Comparison of ENCODE assay signal across 26 mouse cellular contexts in genomic region chr3:39322225-39322624, GRCm38 (mm10).
DNase-seq lines count a peak whose midpoint lies in the region; ATAC-seq lines count a peak whose summit lies in the region.
"Had no signal": no experiment of that assay in that cellular context is flagged by ENCODE, and none has a peak within 500 bp of the region (broad histone marks: within the 10 kb centered on the region; RNA-seq: fewer than 3 reads in every experiment).

No protein-coding gene starts in this region.

- H3K4me2 ChIP-seq in neural tube, embryonic 15.5 days, result no peak overlapping the region
- H3K4me2 ChIP-seq: limb, embryonic 12.5 days; liver, embryonic 15.5 days; lung, embryonic 15.5 days; neural tube, embryonic 12.5 days had no signal

- ATAC-seq in neural tube, embryonic 15.5 days (ENCODE audit: low FRiP score), result no peak
- ATAC-seq: forebrain, embryonic 16.5 days; intestine, postnatal 0 days had no signal

- DNase-seq in heart, embryonic 10.5 days (ENCODE audit: low spot score), result no peak
- no peak for DNase-seq in heart, postnatal 36 days
- peak; percentile 65 for DNase-seq in neural tube, embryonic 10.5 days (ENCODE audit: extremely low spot score, low spot score)
- peak; percentile 62 for DNase-seq in forelimb bud, embryonic 11.5 days (ENCODE audit: low read depth, low spot score)
- DNase-seq in yolk sac, embryonic 10.5 days (ENCODE audit: low spot score), result peak; percentile 29
- no peak for DNase-seq in cerebellum, postnatal 4 days (ENCODE audit: low spot score in 2 of 2)
- DNase-seq in adrenal gland, postnatal 25 days, result no peak
- DNase-seq: adrenal gland, adult 8-10 months; cerebellum, adult 9-10 months; cerebellum, postnatal 36 days; gastrocnemius, postnatal 14 days; kidney, postnatal 10 days; layer of hippocampus, adult 9-11 months; midbrain, embryonic 14.5 days; right cerebral cortex, postnatal 14 days; thymus, postnatal 4 days had no signal

- H3K27ac ChIP-seq in heart, embryonic 10.5 days, result 0 out of 2 replicates have a peak overlapping the region, but pooled peaks have one; percentile 8
- no peak overlapping the region for H3K27ac ChIP-seq in neural tube, embryonic 15.5 days (replicated peaks)
- H3K27ac ChIP-seq: limb, embryonic 12.5 days; liver, embryonic 15.5 days; lung, embryonic 15.5 days; neural tube, embryonic 12.5 days had no signal

- no peaks in the 10 kb centered on the region for H3K36me3 ChIP-seq in heart, embryonic 10.5 days
- H3K36me3 ChIP-seq in neural tube, embryonic 15.5 days, result no peaks in the 10 kb centered on the region
- H3K36me3 ChIP-seq: G1E; limb, embryonic 12.5 days; liver, embryonic 15.5 days; lung, embryonic 15.5 days; neural tube, embryonic 12.5 days had no signal

- intact Hi-C loops in heart, postnatal 36 days (cut with DNase I), result no loop called here

- H3K9me3 ChIP-seq in heart, embryonic 10.5 days, result no peaks in the 10 kb centered on the region
- H3K9me3 ChIP-seq in neural tube, embryonic 15.5 days (replicated peaks), result no peaks in the 10 kb centered on the region
- H3K9me3 ChIP-seq: G1E; limb, embryonic 12.5 days; liver, embryonic 15.5 days; lung, embryonic 15.5 days; megakaryocyte, embryonic 14.5 days; neural tube, embryonic 12.5 days had no signal

- H3K4me3 ChIP-seq in heart, embryonic 10.5 days, result no peak overlapping the region
- H3K4me3 ChIP-seq in neural tube, embryonic 15.5 days (replicated peaks), result no peak overlapping the region
- H3K4me3 ChIP-seq: erythroblast, embryonic 14.5 days; limb, embryonic 12.5 days; liver, embryonic 15.5 days; lung, embryonic 15.5 days; megakaryocyte, embryonic 14.5 days; neural tube, embryonic 12.5 days had no signal

- no peak overlapping the region for H3K9ac ChIP-seq in neural tube, embryonic 15.5 days (replicated peaks)
- H3K9ac ChIP-seq: limb, embryonic 12.5 days; liver, embryonic 15.5 days; lung, embryonic 15.5 days; neural tube, embryonic 12.5 days had no signal

- H3K4me1 ChIP-seq in heart, embryonic 10.5 days, result peaks cover 20% of the 10 kb centered on the region
- H3K4me1 ChIP-seq in neural tube, embryonic 15.5 days, result peaks cover 3% of the 10 kb centered on the region; the same call in 1 of the 2 replicates
- H3K4me1 ChIP-seq: liver, embryonic 15.5 days; lung, embryonic 15.5 days; megakaryocyte, embryonic 14.5 days; neural tube, embryonic 12.5 days had no signal

- no peaks in the 10 kb centered on the region for H3K27me3 ChIP-seq in heart, embryonic 10.5 days (ENCODE audit: insufficient read depth, poor library complexity, severe bottlenecking)
- H3K27me3 ChIP-seq in neural tube, embryonic 15.5 days (replicated peaks), result no peaks in the 10 kb centered on the region
- H3K27me3 ChIP-seq: limb, embryonic 12.5 days; liver, embryonic 15.5 days; lung, embryonic 15.5 days; megakaryocyte, embryonic 14.5 days; neural tube, embryonic 12.5 days had no signal

- WGBS in heart, embryonic 10.5 days, result 68% methylated on average over 5 of the region's 5 CpGs
- 67% methylated on average over 5 of the region's 5 CpGs for WGBS in neural tube, embryonic 15.5 days

Comparison
In these comparisons a context has a peak if more than half of its experiments do, and no peak if none do; other contexts are left out.
1. DNase-seq: peak in neural tube, embryonic 10.5 days (single experiment), forelimb bud, embryonic 11.5 days (single experiment) and yolk sac, embryonic 10.5 days (single experiment); none in heart, embryonic 10.5 days (single experiment), heart, postnatal 36 days (0 of 2), cerebellum, postnatal 4 days (0 of 2) and adrenal gland, postnatal 25 days (single experiment).